ENCODE assay signal across 15 mouse cellular contexts in the genomic region with DNA sequence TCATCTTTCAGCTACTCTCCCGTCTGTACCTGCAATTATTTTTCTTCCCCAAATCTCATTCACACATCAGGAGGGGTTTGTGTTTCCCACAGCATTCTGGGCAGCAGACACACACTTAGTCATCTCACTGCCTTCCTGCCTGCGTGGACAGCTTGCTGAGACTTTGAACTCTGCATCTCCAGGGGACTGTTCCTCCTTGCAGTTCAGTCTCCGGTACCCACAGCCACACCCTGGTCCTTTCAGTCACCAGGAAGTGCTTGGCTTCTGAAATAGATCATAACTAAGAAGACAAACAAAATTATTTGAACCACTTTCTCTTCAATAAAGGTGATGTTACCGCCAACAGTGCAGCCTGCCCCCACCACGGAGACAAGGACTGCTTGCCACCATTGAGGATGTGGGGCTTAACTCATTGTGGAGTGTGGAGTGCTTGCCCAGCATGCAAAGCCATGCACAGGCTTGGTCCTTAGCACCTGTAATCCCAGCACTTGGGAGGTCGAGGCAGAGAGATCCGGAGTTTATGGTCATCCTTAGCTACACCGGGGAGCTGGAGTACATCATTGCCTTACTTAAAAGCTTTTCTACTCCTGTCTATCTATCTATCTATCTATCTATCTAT.
"Had no signal": no experiment of that assay in that cellular context is flagged by ENCODE, and none has a peak within 500 bp of the region (broad histone marks: within the 10 kb centered on the region; RNA-seq: fewer than 3 reads in every experiment).

No protein-coding gene starts in this region.

- ATAC-seq: liver, postnatal 0 days had no signal

- H3K27ac ChIP-seq: limb, embryonic 12.5 days; liver, embryonic 13.5 days; lung, embryonic 15.5 days; macrophage had no signal

- H3K9me3 ChIP-seq: lung, embryonic 15.5 days had no signal

- DNase-seq: kidney, adult 8-10 months; kidney, postnatal 36 days; layer of hippocampus, adult 9-11 months; layer of hippocampus, postnatal 36 days; liver; liver, embryonic 13.5 days; liver, postnatal 0 days; lung, postnatal 14 days; midbrain, embryonic 14.5 days; right cerebral cortex, adult 18-20 months; right cerebral cortex, postnatal 25 days; thymus, postnatal 36 days had no signal

- H3K4me2 ChIP-seq: limb, embryonic 12.5 days; liver, embryonic 13.5 days; lung, embryonic 15.5 days had no signal

- H3K36me3 ChIP-seq: limb, embryonic 12.5 days; liver, embryonic 13.5 days; lung, embryonic 15.5 days had no signal

- H3K4me1 ChIP-seq: limb, embryonic 12.5 days; liver, embryonic 13.5 days; lung, embryonic 15.5 days had no signal

- H3K4me3 ChIP-seq: limb, embryonic 12.5 days; liver, embryonic 13.5 days; lung, embryonic 15.5 days had no signal

- H3K27me3 ChIP-seq: lung, embryonic 15.5 days had no signal

- H3K9ac ChIP-seq: limb, embryonic 12.5 days; liver, embryonic 13.5 days; liver, postnatal 0 days; lung, embryonic 15.5 days had no signal
